Mouse (Mus musculus) bone marrow, adult 2 months (tissue): ENCODE results near the gene Entpd8.

Source experiments
- CTCF ChIP-seq: fragments of 200-500 bp; IDR thresholded peaks from 2 replicates; pipeline ENCODE4 v1.5.1; 2011; ENCODE audit warnings: low read length, control low read depth; ENCODE audit not compliant: control insufficient read depth, insufficient read depth
- POLR2A ChIP-seq: fragments of 200-500 bp; IDR thresholded peaks from 2 replicates; pipeline ENCODE4 v1.6.1; 2011; ENCODE audit warnings: low read depth, mild to moderate bottlenecking, control low read depth, low read length, borderline replicate concordance; ENCODE audit not compliant: control insufficient read depth

GRCm38 (mm10) chr2:25072398-25072797, 7.7 kb upstream of the Entpd8 start:
- TF ChIP-seq CTCF = no peak
- TF ChIP-seq POLR2A = no peak
